In genomic region chr4:88195898-88196495, GRCm38 (mm10) we compare ENCODE assay signal across 12 mouse cellular contexts.
DNase-seq lines count a peak whose midpoint lies in the region; ATAC-seq and TF ChIP-seq lines count a peak whose summit lies in the region.
"Had no signal": no experiment of that assay in that cellular context is flagged by ENCODE, and none has a peak within 500 bp of the region (broad histone marks: within the 10 kb centered on the region; RNA-seq: fewer than 3 reads in every experiment).

No protein-coding gene starts in this region.

- no peak overlapping the region for H3K4me3 ChIP-seq in hindbrain, embryonic 15.5 days
- no peak overlapping the region for H3K4me3 ChIP-seq in hindbrain, embryonic 12.5 days
- H3K4me3 ChIP-seq in forebrain, embryonic 16.5 days (replicated peaks; ENCODE audit: low read length): no peak overlapping the region
- no peak overlapping the region for H3K4me3 ChIP-seq in liver, embryonic 12.5 days
- H3K4me3 ChIP-seq: heart, embryonic 10.5 days; limb, embryonic 12.5 days had no signal

- no peak overlapping the region for H3K4me2 ChIP-seq in hindbrain, embryonic 15.5 days
- H3K4me2 ChIP-seq in hindbrain, embryonic 12.5 days (replicated peaks): no peak overlapping the region
- H3K4me2 ChIP-seq in forebrain, embryonic 16.5 days (ENCODE audit: low read length): no peak overlapping the region
- no peak overlapping the region for H3K4me2 ChIP-seq in liver, embryonic 12.5 days
- H3K4me2 ChIP-seq: limb, embryonic 12.5 days had no signal

- 59% methylated on average over 4 of the region's 4 CpGs for WGBS in hindbrain, embryonic 15.5 days
- 84% methylated on average over 4 of the region's 4 CpGs for WGBS in hindbrain, embryonic 12.5 days
- WGBS in forebrain, embryonic 16.5 days: 29% methylated on average over 4 of the region's 4 CpGs
- 79% methylated on average over 4 of the region's 4 CpGs for WGBS in liver, embryonic 12.5 days (ENCODE audit: insufficient replicate concordance)

- H3K9me3 ChIP-seq in hindbrain, embryonic 15.5 days: no peaks in the 10 kb centered on the region
- H3K9me3 ChIP-seq in hindbrain, embryonic 12.5 days (replicated peaks): no peaks in the 10 kb centered on the region
- H3K9me3 ChIP-seq in forebrain, embryonic 16.5 days (ENCODE audit: control insufficient read depth, low read length): no peaks in the 10 kb centered on the region
- H3K9me3 ChIP-seq in liver, embryonic 12.5 days (replicated peaks): no peaks in the 10 kb centered on the region
- H3K9me3 ChIP-seq: heart, embryonic 10.5 days; limb, embryonic 12.5 days had no signal

- H3K36me3 ChIP-seq in hindbrain, embryonic 15.5 days: no peaks in the 10 kb centered on the region
- no peaks in the 10 kb centered on the region for H3K36me3 ChIP-seq in hindbrain, embryonic 12.5 days
- no peaks in the 10 kb centered on the region for H3K36me3 ChIP-seq in forebrain, embryonic 16.5 days (ENCODE audit: control insufficient read depth, insufficient read depth)
- no peaks in the 10 kb centered on the region for H3K36me3 ChIP-seq in liver, embryonic 12.5 days
- H3K36me3 ChIP-seq: limb, embryonic 12.5 days had no signal

- H3K4me1 ChIP-seq in hindbrain, embryonic 15.5 days (replicated peaks): no peaks in the 10 kb centered on the region
- no peaks in the 10 kb centered on the region for H3K4me1 ChIP-seq in hindbrain, embryonic 12.5 days
- peaks cover 4% of the 10 kb centered on the region for H3K4me1 ChIP-seq in forebrain, embryonic 16.5 days (replicated peaks; ENCODE audit: control insufficient read depth, insufficient read depth, low read length)
- H3K4me1 ChIP-seq in liver, embryonic 12.5 days: no peaks in the 10 kb centered on the region
- H3K4me1 ChIP-seq: heart, embryonic 10.5 days; limb, embryonic 12.5 days had no signal

- peak; percentile 74; the same call in 1 of the 2 replicates for ATAC-seq in hindbrain, embryonic 15.5 days (ENCODE audit: low FRiP score, low read depth)
- no peak for ATAC-seq in hindbrain, embryonic 12.5 days (ENCODE audit: low FRiP score)
- peak; percentile 95 for ATAC-seq in forebrain, embryonic 16.5 days
- no peak for ATAC-seq in megakaryocyte, adult 5-6 weeks (ENCODE audit: poor library complexity, severe bottlenecking)
- no peak for ATAC-seq in liver, embryonic 12.5 days
- ATAC-seq: midbrain, embryonic 16.5 days had no signal

- no peak for TF ChIP-seq CTCF in brain, embryonic 14.5 days (IDR thresholded peaks at IDR 0.05; ENCODE audit: borderline replicate concordance, extremely low read depth, insufficient read depth, insufficient read length)

- H3K27me3 ChIP-seq in hindbrain, embryonic 15.5 days: no peaks in the 10 kb centered on the region
- no peaks in the 10 kb centered on the region for H3K27me3 ChIP-seq in hindbrain, embryonic 12.5 days
- H3K27me3 ChIP-seq in forebrain, embryonic 16.5 days (replicated peaks; ENCODE audit: control insufficient read depth, insufficient read depth, low read length): no peaks in the 10 kb centered on the region
- no peaks in the 10 kb centered on the region for H3K27me3 ChIP-seq in liver, embryonic 12.5 days (replicated peaks)
- H3K27me3 ChIP-seq: limb, embryonic 12.5 days had no signal

- intact Hi-C loops in left cerebral cortex, postnatal 36 days (cut with DNase I): loop anchor here (10.0 kb wide), 2 partner anchors 161 to 411 kb away; partner anchors contain the start of gene Mllt3

- DNase-seq in brain, embryonic 14.5 days (ENCODE audit: low read depth): peak; percentile 93
- peak; percentile 15 to 28 for DNase-seq in left cerebral cortex, postnatal 36 days (ENCODE audit: low spot score in 2 of 2)
- DNase-seq in embryo, embryonic 10.5 days (ENCODE audit: low spot score): no peak
- DNase-seq: kidney, adult 11 months had no signal

- H3K9ac ChIP-seq in hindbrain, embryonic 15.5 days: no peak overlapping the region
- H3K9ac ChIP-seq in hindbrain, embryonic 12.5 days: no peak overlapping the region
- H3K9ac ChIP-seq in forebrain, embryonic 16.5 days (replicated peaks; ENCODE audit: low read depth, low read length): no peak overlapping the region
- H3K9ac ChIP-seq in liver, embryonic 12.5 days: no peak overlapping the region
- H3K9ac ChIP-seq: limb, embryonic 12.5 days had no signal

- peak overlapping the region; percentile 28 for H3K27ac ChIP-seq in hindbrain, embryonic 15.5 days (replicated peaks)
- no peak overlapping the region for H3K27ac ChIP-seq in hindbrain, embryonic 12.5 days
- peak overlapping the region; percentile 91 for H3K27ac ChIP-seq in forebrain, embryonic 16.5 days (ENCODE audit: low read length)
- no peak overlapping the region for H3K27ac ChIP-seq in liver, embryonic 12.5 days
- H3K27ac ChIP-seq: heart, embryonic 10.5 days; limb, embryonic 12.5 days had no signal

- TF ChIP-seq POLR2A in brain, embryonic 14.5 days (IDR thresholded peaks at IDR 0.05; ENCODE audit: borderline replicate concordance, extremely low read depth, insufficient read depth, insufficient read length, poor library complexity, severe bottlenecking): no peak

Comparison
In these comparisons a context has a peak if more than half of its experiments do, and no peak if none do; other contexts are left out.
1. ATAC-seq: peak in hindbrain, embryonic 15.5 days (single experiment) and forebrain, embryonic 16.5 days (single experiment); none in hindbrain, embryonic 12.5 days (single experiment), megakaryocyte, adult 5-6 weeks (single experiment) and liver, embryonic 12.5 days (single experiment).
2. H3K27ac ChIP-seq: peak in hindbrain, embryonic 15.5 days (single experiment) and forebrain, embryonic 16.5 days (single experiment); none in hindbrain, embryonic 12.5 days (single experiment) and liver, embryonic 12.5 days (single experiment).